ENCODE assay signal across 8 mouse cellular contexts in genomic region chr2:71980771-71981342, GRCm38 (mm10). TPM values are rescaled to one million over a fixed set of nuclear protein-coding genes. Genes with fewer than 3 reads are reported as not detected.
DNase-seq lines count a peak whose midpoint lies in the region; ATAC-seq and TF ChIP-seq lines count a peak whose summit lies in the region.

Gene Rapgef4, plus strand, starts transcription at chr2:71981240.

- no peak within 1 kb of the TSS for H3K27ac ChIP-seq in lung, embryonic 14.5 days (ENCODE audit: low read depth)
- no peak within 1 kb of the TSS for H3K27ac ChIP-seq in embryonic facial prominence, embryonic 14.5 days (replicated peaks; ENCODE audit: low read depth, low read length)
- H3K27ac ChIP-seq in hindbrain, embryonic 10.5 days, result peak within 1 kb of the TSS; percentile 72; the same call in 1 of the 2 replicates
- no peak within 1 kb of the TSS for H3K27ac ChIP-seq in liver, embryonic 11.5 days (ENCODE audit: low read depth, low read length)
- no peak within 1 kb of the TSS for H3K27ac ChIP-seq in stomach, embryonic 16.5 days (ENCODE audit: low read length)

- H3K27me3 ChIP-seq in lung, embryonic 14.5 days (ENCODE audit: insufficient read depth, low read length), result peaks cover 17% of the 10 kb centered on the region
- peaks cover 21% of the 10 kb centered on the region for H3K27me3 ChIP-seq in embryonic facial prominence, embryonic 14.5 days (replicated peaks; ENCODE audit: control insufficient read depth, insufficient read depth, low read length)
- peaks cover 44% of the 10 kb centered on the region for H3K27me3 ChIP-seq in hindbrain, embryonic 10.5 days (ENCODE audit: insufficient read depth, poor library complexity, severe bottlenecking)
- H3K27me3 ChIP-seq in liver, embryonic 11.5 days (replicated peaks; ENCODE audit: control insufficient read depth, insufficient read depth, low read length), result peaks cover 29% of the 10 kb centered on the region
- no peaks in the 10 kb centered on the region; the same call in 1 of the 2 replicates for H3K27me3 ChIP-seq in stomach, embryonic 16.5 days (ENCODE audit: control insufficient read depth, insufficient read depth, low read length)

- peak within 1 kb of the TSS; percentile 99 for H3K4me2 ChIP-seq in lung, embryonic 14.5 days
- peak within 1 kb of the TSS; percentile 96 for H3K4me2 ChIP-seq in embryonic facial prominence, embryonic 14.5 days (ENCODE audit: low read depth, low read length)
- peak within 1 kb of the TSS; percentile 91 for H3K4me2 ChIP-seq in liver, embryonic 11.5 days
- H3K4me2 ChIP-seq in stomach, embryonic 16.5 days (ENCODE audit: low read depth, low read length), result peak within 1 kb of the TSS; percentile 97

- H3K36me3 ChIP-seq in lung, embryonic 14.5 days (ENCODE audit: insufficient read depth), result no peaks in the 10 kb centered on the region
- H3K36me3 ChIP-seq in embryonic facial prominence, embryonic 14.5 days (ENCODE audit: control insufficient read depth, insufficient read depth, low read length), result no peaks in the 10 kb centered on the region
- no peaks in the 10 kb centered on the region for H3K36me3 ChIP-seq in hindbrain, embryonic 10.5 days
- no peaks in the 10 kb centered on the region for H3K36me3 ChIP-seq in liver, embryonic 11.5 days (ENCODE audit: control insufficient read depth, insufficient read depth, low read length)
- H3K36me3 ChIP-seq in stomach, embryonic 16.5 days (ENCODE audit: control insufficient read depth, insufficient read depth, low read length), result no peaks in the 10 kb centered on the region

- under 1% methylated on average over 42 of the region's 52 CpGs for WGBS in lung, embryonic 14.5 days
- WGBS in embryonic facial prominence, embryonic 14.5 days, result under 1% methylated on average over 13 of the region's 52 CpGs
- WGBS in hindbrain, embryonic 10.5 days, result 2% methylated on average over 52 of the region's 52 CpGs
- 4% methylated on average over 40 of the region's 52 CpGs for WGBS in liver, embryonic 11.5 days
- under 1% methylated on average over 50 of the region's 52 CpGs for WGBS in stomach, embryonic 16.5 days

- DNase-seq in lung, embryonic 14.5 days, result peak; percentile 46
- DNase-seq in lung, postnatal 10 days, result no peak
- DNase-seq in adrenal gland, postnatal 4 days (ENCODE audit: low spot score in 2 of 2), result no peak
- peak; percentile 12 for DNase-seq in embryonic facial prominence, embryonic 14.5 days (ENCODE audit: low spot score)
- no peak for DNase-seq in hindbrain, embryonic 10.5 days (ENCODE audit: low spot score)
- DNase-seq in liver, embryonic 11.5 days (ENCODE audit: low spot score), result no peak
- DNase-seq in gastrocnemius, postnatal 25 days, result no peak

- no peaks in the 10 kb centered on the region for H3K4me1 ChIP-seq in lung, embryonic 14.5 days (ENCODE audit: insufficient read depth)
- H3K4me1 ChIP-seq in embryonic facial prominence, embryonic 14.5 days (ENCODE audit: control insufficient read depth, insufficient read depth, low read length), result peaks cover 5% of the 10 kb centered on the region; the same call in 1 of the 2 replicates
- H3K4me1 ChIP-seq in hindbrain, embryonic 10.5 days (replicated peaks), result peaks cover 18% of the 10 kb centered on the region
- no peaks in the 10 kb centered on the region; the same call in 1 of the 2 replicates for H3K4me1 ChIP-seq in liver, embryonic 11.5 days (replicated peaks; ENCODE audit: control insufficient read depth, insufficient read depth, low read length)
- peaks cover 6% of the 10 kb centered on the region; the same call in 1 of the 2 replicates for H3K4me1 ChIP-seq in stomach, embryonic 16.5 days (ENCODE audit: control insufficient read depth, insufficient read depth, low read length)

- peak within 1 kb of the TSS; percentile 58 for H3K9ac ChIP-seq in lung, embryonic 14.5 days
- H3K9ac ChIP-seq in embryonic facial prominence, embryonic 14.5 days (ENCODE audit: low read depth, low read length), result peak within 1 kb of the TSS; percentile 60
- peak within 1 kb of the TSS; percentile 53 for H3K9ac ChIP-seq in liver, embryonic 11.5 days (ENCODE audit: low read depth, low read length)
- peak within 1 kb of the TSS; percentile 77 for H3K9ac ChIP-seq in stomach, embryonic 16.5 days (ENCODE audit: low read length)

- peak within 1 kb of the TSS; percentile 51 for H3K4me3 ChIP-seq in lung, embryonic 14.5 days (ENCODE audit: low read depth, low read length)
- H3K4me3 ChIP-seq in embryonic facial prominence, embryonic 14.5 days (ENCODE audit: low read depth, low read length), result peak within 1 kb of the TSS; percentile 56
- H3K4me3 ChIP-seq in hindbrain, embryonic 10.5 days, result peak within 1 kb of the TSS; percentile 70
- H3K4me3 ChIP-seq in liver, embryonic 11.5 days (ENCODE audit: low read depth, low read length), result peak within 1 kb of the TSS; percentile 62
- H3K4me3 ChIP-seq in stomach, embryonic 16.5 days (replicated peaks; ENCODE audit: low read length), result peak within 1 kb of the TSS; percentile 62

- TF ChIP-seq CTCF in lung, embryonic 14.5 days (IDR thresholded peaks at IDR 0.05; ENCODE audit: low read depth), result no peak

- ATAC-seq in lung, embryonic 14.5 days (ENCODE audit: insufficient read depth), result peak; percentile 54; the same call in 1 of the 2 replicates
- ATAC-seq in embryonic facial prominence, embryonic 14.5 days (ENCODE audit: low read depth), result peak; percentile 44; the same call in 1 of the 2 replicates
- ATAC-seq in liver, embryonic 11.5 days (replicated peaks; ENCODE audit: low FRiP score), result no peak
- ATAC-seq in stomach, embryonic 16.5 days (ENCODE audit: insufficient read depth, low FRiP score), result no peak

- H3K9me3 ChIP-seq in lung, embryonic 14.5 days (ENCODE audit: low read depth, low read length), result no peaks in the 10 kb centered on the region
- H3K9me3 ChIP-seq in embryonic facial prominence, embryonic 14.5 days (ENCODE audit: control insufficient read depth, low read length), result no peaks in the 10 kb centered on the region
- no peaks in the 10 kb centered on the region for H3K9me3 ChIP-seq in hindbrain, embryonic 10.5 days
- H3K9me3 ChIP-seq in liver, embryonic 11.5 days (ENCODE audit: control insufficient read depth, low read length), result no peaks in the 10 kb centered on the region
- H3K9me3 ChIP-seq in stomach, embryonic 16.5 days (replicated peaks; ENCODE audit: control insufficient read depth, low read length), result no peaks in the 10 kb centered on the region

RNA-seq across cellular contexts. Expression of gene Rapgef4, which starts in this region (rescaled TPM):
- polyA plus RNA-seq in lung, embryonic 14.5 days (2014; fragmentation: Nextera tagmentation; extraction: Ambion mirVana), result 2.6 and 3.5 TPM in 2 replicates
- 100 to 1,000 TPM; 171 to 221 TPM for total RNA-seq in adrenal gland, postnatal 4 days (2021)
- polyA plus RNA-seq in embryonic facial prominence, embryonic 14.5 days (2014; fragmentation: Nextera tagmentation; extraction: Ambion mirVana), result 2.6 and 2.9 TPM in 2 replicates
- polyA plus RNA-seq in hindbrain, embryonic 10.5 days (2016; fragmentation: Nextera tagmentation; extraction: Ambion mirVana), result 2.9 and 3.3 TPM in 2 replicates
- 3.9 and 4.2 TPM in 2 replicates for polyA plus RNA-seq in liver, embryonic 11.5 days (2014; fragmentation: Nextera tagmentation; extraction: Ambion mirVana)
- 3.6 and 5.6 TPM in 2 replicates for polyA plus RNA-seq in stomach, embryonic 16.5 days (2015; fragmentation: Nextera tagmentation; extraction: Ambion mirVana)
- 1 to 10 TPM; 1.8 to 2.3 TPM for total RNA-seq in gastrocnemius, postnatal 25 days (2021)

Comparison
In these comparisons a context has a peak if more than half of its experiments do, and no peak if none do; other contexts are left out.
1. RNA of gene Rapgef4 (total RNA-seq): 171 to 221 TPM in adrenal gland, postnatal 4 days; 1.8 to 2.3 TPM in gastrocnemius, postnatal 25 days; every median in the first group is over 10 times any median in the second.
2. DNase-seq: peak in lung, embryonic 14.5 days (single experiment) and embryonic facial prominence, embryonic 14.5 days (single experiment); none in lung, postnatal 10 days (single experiment), adrenal gland, postnatal 4 days (0 of 2), hindbrain, embryonic 10.5 days (single experiment), liver, embryonic 11.5 days (single experiment) and gastrocnemius, postnatal 25 days (single experiment).
3. ATAC-seq: peak in lung, embryonic 14.5 days (single experiment) and embryonic facial prominence, embryonic 14.5 days (single experiment); none in liver, embryonic 11.5 days (single experiment) and stomach, embryonic 16.5 days (single experiment).
4. Peak in every context shown above with its lines, with median percentiles within 50 percentile points of each other: H3K4me2 ChIP-seq, H3K4me3 ChIP-seq and H3K9ac ChIP-seq.